Mouse (Mus musculus) bone marrow, adult 2 months (tissue): Measurements from ENCODE around the gene Etv1.

Source experiments
- CTCF ChIP-seq: fragments of 200-500 bp; IDR thresholded peaks from 2 replicates; pipeline ENCODE4 v1.5.1; 2011; ENCODE audit warnings: low read length, control low read depth; ENCODE audit not compliant: control insufficient read depth, insufficient read depth
- POLR2A ChIP-seq: fragments of 200-500 bp; IDR thresholded peaks from 2 replicates; pipeline ENCODE4 v1.6.1; 2011; ENCODE audit warnings: low read depth, mild to moderate bottlenecking, control low read depth, low read length, borderline replicate concordance; ENCODE audit not compliant: control insufficient read depth

- TF ChIP-seq POLR2A (no peak), CTCF (no peak)
Measured at GRCm38 (mm10) chr12:38778299-38779075, 693 bp upstream of the Etv1 start.
